Mouse (Mus musculus) left cerebral cortex, postnatal 4 days (tissue): ENCODE results near the gene Gas2. TPM values are rescaled to one million over a fixed set of nuclear protein-coding genes. Genes with fewer than 3 reads are reported as not detected.

Experiments used
- DNase-seq: peaks from one replicate; pipeline ENCODE4 v3.0.0-alpha.2; 2022
- intact Hi-C: fragments of 180-260 bp; cut with DNase I; formaldehyde crosslinking; loops from one replicate; pipeline ENCODE4 v1.15.1; 2025
- total RNA-seq, 2 experiments: library from RNA; stranded (reverse); gene quantifications; 2 replicates each; pipeline ENCODE4 v1.2.3; 2021

The Gas2 gene
- total RNA-seq, 2 experiments from 2014 or later: 10.5 to 13.5 TPM

DNA sequence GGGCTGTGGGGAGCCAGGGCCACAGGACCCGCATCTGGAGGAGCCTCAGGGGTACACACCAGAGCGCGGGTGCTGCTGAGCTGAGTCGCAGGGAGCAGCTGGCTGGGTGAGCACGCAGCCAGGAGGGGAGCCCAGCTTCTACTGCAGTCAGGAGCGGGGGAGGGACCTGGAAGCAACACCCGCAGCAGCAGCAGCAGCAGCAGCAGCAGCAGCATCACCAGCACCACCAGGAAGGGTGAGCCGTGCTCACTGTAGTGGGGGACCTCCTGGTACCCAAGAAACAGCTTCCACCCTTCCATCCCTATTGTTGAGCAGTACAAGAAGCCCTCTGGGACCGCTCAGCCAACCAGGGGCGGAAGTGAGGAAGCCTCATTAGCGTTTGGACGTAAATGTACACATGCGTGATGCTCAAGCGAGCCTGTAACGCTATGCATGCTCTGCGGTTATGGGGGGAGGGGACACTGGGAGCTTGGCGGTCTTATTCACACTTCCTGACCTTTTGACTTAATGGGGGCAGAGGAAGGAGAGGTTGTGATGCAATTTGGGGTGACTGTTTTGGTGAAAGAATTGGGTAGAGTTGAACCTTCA lies 17.4 kb downstream of the Gas2 start:
- peak; percentile 32 for DNase-seq
- intact Hi-C loops: loop anchor here (5.0 kb wide), 1 partner anchor 93 kb away; no protein-coding TSS in a partner anchor

DNA sequence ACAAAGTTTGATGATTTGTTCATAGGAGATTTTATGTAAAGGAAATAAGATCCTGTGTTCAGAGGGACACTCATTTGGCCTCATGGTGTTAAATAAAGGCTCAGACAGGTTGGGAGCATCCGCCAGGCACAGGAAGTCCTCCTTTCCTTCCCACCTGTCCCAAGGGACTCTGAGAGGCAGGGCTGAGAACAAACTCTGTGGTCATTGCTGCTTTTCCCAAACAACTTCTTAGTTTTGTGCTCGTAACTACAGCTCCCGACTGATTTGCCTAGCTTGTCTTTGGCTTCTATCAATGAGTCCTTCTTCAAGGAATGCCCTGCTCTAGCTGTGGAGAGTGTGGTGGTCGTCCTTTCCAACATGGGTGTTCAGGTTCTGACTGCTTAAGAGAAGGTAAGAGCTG lies 18.3 kb downstream of the Gas2 start:
- intact Hi-C loops: no loop called here
- DNase-seq: no peak

DNA sequence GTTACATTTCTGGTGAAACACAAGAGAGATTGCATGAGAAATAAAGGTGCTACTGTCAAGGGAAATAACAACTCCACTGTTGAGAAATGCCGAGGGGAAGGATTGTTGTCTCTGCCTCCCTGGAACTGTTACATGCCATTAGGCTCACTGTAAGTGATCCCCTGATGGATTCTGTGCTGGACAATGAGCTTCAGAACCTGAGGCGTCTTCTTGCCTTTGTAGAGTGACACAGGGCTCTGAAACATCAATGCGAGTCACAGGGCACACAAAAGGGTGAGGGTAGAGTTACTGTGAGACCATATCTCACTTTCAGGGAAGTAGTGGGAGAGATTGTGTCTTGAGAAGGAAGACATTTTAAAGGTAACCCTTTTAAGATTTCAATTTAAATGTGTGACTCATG lies 23.5 kb downstream of the Gas2 start:
- intact Hi-C loops: no loop called here
- DNase-seq: no peak

DNA sequence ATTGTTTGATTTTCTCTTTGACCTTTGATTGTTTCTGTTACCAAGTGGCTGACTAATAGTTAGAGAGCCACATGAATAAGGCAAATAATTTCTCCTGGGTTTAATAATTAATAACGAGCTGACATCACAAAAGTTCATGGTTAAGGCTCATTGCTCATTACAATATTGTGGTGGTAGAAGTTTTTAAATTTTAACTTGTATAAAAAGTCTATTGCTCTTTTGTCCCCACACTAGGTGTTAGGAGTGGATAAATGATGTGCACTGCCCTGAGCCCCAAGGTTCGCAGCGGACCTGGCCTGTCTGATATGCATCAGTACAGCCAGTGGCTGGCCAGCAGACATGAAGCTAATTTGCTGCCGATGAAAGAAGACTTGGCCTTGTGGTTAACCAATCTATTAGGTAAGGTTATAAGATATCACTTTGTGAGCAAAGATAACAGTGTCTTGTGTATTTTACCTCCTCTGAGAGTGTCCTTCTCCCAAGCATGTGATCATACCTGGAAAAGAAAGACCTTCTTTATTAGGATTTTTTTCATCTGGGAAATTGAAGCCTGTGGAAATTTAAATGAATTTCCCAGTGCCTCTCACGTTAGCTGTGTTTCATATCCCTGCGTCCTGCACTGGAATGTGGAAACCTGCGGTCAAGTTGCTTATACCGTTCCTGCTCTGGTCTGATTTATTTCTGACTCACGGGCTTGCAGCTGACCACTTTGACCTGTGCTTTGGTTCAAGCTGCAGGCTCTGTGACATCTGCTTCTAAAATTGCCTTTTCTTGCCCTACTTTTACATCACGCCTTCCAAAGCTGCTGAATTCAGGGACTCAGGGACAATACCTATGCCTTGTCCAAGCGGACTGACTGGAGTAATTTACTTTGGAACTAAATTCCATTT lies 26.1 kb downstream of the Gas2 start:
- intact Hi-C loops: no loop called here
- no peak for DNase-seq

DNA sequence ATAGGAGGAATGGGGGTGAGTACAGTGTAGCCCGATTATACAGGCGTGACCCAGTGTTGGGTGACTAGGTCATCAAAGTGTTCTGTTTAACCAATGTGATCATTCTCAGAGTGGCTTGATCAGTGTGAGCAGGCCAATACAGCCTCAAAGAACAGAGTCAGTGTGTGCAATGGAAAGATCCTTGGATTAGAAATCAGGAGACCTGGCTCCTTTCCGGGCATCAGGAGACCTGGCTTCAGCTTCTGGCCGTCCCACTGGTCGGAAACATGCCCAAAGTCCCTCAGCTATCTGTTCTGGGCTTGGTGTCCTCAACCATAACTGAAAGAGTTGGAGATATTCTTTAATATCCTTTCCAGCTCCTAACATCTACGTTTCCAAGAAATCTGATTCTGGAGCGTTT lies 27.8 kb downstream of the Gas2 start:
- DNase-seq: no peak
- intact Hi-C loops: no loop called here

DNA sequence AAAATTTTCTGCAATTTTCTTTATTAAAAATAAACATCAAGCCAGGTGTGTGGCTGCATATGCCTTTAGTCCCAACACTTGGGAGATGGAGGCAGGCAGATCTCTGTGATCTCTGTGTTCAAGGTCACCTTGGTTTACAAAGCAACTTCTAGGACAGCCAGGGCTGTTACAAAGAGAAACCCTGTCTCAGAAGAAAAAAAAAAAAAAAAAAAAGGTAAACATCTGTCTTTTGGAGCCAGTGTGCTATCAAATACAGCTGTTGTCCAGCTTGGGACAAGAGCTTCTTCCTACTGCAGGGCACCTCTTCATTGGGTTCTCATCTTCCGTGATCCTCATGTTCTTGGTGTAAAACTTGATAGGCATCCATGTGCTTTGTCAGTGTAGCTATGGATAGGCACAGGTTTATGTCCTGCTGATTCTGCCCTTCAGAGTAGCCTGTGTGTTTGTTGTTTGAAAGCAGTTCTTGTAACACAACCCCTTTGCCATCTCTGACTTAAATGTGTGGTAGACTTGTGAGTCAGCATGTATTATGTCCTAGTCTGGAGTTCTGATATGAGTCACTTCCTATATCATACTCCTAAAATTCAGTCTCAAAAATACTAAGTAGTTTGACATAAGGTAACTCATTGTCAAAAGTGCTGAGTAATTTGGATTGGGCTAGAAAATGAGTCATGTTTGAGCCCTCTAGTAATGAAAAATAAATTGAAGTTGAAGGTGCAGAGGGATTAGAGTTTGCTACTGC lies 30.6 kb downstream of the Gas2 start:
- intact Hi-C loops: no loop called here
- no peak for DNase-seq

DNA sequence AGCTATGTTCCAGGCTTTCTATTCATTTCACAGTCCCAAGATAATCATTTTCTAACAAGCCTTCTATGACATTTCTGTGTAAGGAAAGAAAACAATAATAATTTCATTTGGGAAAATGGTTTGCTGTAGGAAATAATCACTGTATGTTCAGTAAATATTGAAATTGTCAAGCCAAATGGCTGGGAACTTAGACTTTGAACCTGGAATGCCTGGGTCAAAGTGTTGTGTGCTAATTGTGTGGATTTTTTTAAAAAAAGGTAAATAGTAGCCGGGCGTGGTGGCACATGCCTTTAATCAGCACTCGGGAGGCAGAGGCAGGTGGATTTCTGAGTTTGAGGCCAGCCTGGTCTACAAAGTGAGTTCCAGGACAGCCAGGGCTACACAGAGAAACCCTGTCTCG lies 31.2 kb downstream of the Gas2 start:
- DNase-seq: no peak
- intact Hi-C loops: no loop called here

DNA sequence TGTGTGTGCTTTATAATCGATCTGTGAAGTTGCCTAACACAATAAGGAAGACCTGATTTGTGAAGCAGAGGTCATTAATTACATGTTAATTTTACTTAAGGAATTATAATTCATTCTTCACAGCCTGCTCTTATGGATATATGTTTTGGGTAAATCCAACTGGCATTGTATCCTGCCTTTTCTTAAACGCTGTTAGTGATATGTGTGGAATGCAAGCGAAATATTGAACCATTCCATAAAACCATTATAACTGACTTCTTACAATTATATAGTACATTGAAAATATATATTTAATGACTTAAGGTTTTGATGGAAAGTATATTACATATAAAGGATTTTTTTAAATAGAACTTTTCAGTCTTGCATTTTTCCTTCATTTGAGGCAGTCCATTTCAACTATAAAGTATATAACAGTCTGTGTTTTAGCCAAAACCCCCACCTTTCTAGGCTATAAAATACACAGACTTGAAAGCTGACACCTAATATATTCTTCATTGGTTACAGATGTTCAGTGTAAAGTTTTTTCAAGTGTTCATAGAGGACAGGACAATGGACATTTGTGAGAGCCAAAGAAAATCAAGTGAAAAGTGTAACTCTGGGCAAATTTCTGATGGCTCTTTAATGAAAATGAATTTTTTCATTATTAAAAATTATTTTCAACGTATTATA lies 32.5 kb downstream of the Gas2 start:
- intact Hi-C loops: no loop called here
- no peak for DNase-seq

DNA sequence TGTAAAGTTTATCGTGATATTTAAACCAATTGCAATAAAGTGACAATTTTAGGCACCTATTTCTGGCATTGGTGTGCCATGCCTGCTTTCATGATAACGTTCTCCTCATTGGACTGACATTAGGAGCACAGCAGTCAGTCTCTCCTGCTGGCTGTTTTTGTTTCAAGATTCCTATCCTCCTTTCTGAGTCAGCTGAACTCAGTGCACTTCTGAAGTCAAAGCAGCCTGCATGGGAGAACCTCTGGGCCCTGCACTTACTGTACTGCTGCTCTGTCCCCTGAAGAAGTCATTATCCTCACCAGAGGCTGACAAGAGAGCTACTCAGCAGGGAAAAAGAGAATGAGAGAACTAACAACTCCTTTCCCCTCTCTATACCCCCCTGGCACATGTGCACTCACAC lies 33.1 kb downstream of the Gas2 start:
- intact Hi-C loops: no loop called here

DNA sequence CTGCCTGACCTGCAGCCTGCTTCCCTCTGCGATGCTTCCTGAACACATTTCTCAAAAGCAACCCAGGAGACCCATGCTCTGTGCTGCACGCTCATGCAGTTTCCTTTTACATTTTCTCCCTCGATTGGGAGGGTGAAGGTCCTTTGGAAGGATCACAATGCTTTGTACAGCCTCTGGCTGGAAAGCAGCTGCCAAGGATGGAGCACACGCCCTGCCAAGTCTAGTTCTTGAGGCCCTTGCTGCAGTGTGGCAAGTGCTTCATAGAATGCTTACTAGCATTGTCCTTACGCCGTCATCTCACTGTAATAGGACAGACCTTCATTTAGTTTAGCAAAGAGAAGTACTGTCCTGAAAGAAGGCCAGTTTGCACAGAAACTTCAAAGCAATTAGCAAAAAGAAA lies 37.3 kb downstream of the Gas2 start:
- no peak for DNase-seq
- intact Hi-C loops: no loop called here

More for the DNA sequence above, 33.1 kb downstream of the Gas2 start:
- no peak for DNase-seq

DNA sequence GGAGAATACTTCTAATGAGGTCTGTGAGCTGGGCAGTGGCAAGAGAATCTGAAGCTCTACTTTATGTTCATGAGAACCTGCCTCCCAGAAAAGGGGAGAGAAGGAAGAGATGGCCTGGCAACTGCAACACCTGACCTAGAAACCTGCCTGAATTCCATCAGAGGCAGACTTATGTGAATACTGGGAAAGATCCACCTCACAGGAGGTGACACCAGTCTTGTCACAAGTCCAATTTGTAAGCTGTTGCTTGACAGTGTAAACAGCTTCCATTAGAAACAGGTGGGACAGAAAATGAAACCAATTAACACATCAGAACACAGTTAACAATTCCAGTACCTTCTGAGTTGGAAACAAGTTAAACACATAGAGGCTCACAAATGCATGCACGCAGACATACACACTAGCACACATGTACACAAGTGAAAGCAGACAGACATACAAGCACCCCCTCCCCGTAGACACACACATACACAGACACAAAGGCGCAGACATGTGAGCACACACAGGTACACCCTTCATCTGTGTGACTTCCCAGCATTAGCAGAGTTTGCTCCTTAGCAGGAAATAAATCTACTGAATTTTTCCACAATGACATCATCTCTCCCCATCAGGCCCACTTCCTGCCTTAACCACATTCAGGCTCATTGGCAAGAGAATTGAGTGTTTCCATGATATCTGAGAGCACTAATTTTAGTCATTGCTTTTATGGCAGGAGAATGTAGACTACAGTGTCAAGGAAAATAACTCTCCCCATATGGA lies 51.7 kb downstream of the Gas2 start:
- intact Hi-C loops: no loop called here
- no peak for DNase-seq

DNA sequence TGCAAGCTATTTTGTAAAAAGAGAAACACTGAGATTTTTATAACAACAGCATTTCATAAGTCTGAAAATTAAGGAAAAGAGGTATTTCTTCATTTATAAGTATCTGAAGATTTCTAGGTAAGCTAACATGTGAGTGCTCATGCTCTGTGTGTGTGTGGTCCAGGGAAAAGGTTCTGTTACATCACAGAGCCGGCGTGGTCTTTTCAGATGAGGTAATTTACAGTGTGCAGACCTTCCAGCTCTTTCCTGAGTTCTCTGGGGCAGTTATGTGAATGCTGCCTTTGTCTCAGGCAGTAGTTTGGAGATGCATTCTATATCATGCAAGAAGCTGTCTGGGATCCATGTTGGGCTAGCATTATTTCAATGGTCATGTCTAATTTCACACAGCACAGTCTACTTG lies 52.3 kb downstream of the Gas2 start:
- intact Hi-C loops: no loop called here

DNA sequence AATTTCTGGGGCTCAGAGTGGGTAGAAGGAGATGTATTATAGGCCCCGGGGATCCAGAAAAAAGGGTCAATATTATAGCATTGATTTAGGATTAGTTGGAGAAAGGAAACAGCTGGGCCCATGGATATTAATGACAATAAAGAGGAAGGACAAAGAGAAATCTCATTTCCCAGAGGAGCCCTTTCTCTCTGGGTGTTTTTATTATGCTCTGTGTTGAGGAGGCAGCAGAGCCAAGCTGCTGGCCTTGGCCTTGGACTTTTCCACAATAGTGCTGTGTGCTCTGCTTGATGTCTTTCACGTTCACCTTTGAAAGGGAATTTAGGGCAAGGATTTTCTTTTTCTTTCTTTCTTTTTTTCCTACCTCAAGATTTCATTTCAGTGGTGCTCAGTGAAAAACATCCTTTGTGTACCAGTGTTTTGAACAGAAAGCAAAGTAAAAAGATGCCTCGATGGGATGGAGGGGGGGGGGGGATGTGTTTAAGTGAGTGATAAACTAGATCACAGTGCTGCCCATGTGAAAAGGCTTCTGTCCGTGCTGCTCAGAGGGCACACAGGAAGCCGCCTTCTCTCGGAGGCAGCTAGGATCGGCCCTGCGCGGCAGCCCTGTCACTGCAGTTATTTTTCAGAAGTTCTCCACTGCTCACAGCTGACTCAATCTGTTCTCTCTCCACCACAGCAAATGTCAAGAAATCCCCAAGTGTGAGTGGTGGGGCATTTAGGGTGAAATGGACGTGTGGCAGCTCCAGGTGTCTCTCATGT lies 67.1 kb downstream of the Gas2 start:
- intact Hi-C loops: no loop called here
- DNase-seq: peak; percentile 1

More for the DNA sequence above, 52.3 kb downstream of the Gas2 start:
- DNase-seq: no peak

DNA sequence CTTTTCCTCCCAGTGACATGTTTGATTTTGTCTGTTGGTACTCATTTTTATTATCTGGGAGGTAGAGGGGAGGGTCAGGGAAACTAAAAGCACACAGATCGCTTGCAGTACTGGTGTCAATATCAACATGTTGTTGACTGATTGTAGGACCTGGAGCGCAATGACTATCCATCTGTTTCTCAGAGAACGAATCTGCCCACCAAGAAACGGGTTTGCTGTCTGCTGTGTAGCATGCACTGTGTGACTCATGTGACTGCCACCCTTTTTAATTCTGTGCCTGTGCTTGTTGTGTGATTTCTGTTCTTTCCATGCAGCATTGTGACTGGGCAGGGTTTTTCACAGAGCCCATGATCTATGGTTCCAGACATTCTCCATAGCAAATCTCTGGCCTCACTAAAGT lies 69.4 kb downstream of the Gas2 start:
- DNase-seq: no peak
- intact Hi-C loops: no loop called here

DNA sequence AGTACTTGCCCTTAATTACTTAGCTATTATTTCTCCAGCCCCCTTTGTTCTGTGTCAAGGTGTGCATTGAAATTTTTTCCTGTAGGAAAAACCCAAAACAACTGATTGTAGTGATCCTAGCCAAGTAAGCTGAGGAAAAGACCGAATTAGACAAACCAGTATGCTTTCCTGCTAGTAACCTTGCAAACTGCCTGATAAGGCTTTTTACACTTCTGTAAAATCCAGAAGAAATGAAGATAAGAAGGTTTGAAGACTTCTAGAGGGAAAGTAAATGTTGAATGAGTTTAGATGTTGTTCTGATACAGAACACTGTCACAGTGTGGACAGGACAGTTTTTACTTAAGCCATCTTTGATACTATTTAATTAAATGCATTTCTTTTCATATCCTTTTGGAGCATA lies 75.5 kb downstream of the Gas2 start:
- DNase-seq: no peak
- intact Hi-C loops: no loop called here

DNA sequence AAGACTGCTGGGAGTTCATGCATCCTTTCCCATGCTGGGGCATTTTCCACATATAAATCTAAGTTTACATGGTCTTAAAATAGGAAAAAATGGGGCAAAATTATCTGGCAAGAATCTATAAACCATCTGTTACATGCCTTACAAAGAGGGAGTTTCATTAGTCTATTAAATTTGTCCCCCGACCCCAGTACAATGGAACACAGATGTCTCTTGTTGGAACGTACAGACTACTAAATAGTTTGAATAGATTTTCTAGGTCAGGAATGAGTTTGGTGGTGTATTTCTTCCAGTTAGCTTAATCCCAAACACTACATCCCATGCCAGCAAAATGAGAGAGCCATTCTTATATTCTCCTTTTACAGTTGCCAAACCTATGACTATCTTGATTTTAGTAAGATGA lies 78.6 kb downstream of the Gas2 start:
- intact Hi-C loops: no loop called here
- no peak for DNase-seq

DNA sequence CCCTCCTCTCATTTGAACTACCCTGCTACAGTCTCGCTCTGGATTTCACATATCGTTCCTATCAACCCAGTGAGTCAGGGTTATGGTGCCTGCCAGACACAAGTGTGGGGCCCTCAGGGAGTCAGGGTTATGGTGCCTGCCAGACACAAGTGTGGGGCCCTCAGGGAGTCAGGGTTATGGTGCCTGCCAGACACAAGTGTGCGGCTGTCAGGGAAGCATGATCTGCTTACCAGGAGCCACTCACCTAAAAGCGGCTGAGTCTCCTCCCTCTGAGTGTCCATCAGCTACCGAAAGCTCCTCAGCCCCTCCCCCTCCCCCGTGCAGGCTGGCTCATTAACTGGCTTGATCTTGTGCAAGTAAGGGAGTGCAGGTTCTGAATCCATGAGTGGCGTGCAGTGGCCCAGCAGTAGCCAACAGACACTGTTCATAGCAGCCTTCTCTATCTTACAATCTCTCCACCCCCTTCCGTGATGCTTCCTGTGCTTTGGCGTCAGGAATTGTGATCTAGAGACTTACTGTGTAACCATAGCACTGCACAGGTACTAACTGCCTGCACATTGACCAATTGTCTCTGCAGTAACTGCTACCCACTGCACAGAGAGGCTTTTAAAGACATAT lies 93.7 kb downstream of the Gas2 start:
- DNase-seq: peak; percentile 7
- intact Hi-C loops: no loop called here

DNA sequence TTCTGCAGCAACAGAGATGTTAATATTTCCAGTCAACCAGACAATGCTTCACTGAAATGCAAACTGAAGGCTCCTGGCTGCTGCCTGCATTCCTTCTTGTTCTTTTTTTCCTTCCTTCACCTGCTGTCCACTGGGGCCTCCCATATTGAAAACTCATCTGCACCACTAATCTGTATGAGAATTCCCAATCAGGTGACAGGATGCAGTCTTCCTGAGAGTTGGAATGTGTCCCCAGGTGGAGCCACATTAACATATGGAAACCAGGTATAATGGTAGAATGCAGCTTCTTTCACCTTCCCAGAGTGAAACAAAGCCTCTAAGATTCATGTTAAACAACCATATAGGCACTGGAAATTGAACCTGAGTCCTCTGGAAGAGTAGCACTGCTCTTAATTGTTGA lies 96.0 kb downstream of the Gas2 start:
- intact Hi-C loops: no loop called here
- DNase-seq: no peak

DNA sequence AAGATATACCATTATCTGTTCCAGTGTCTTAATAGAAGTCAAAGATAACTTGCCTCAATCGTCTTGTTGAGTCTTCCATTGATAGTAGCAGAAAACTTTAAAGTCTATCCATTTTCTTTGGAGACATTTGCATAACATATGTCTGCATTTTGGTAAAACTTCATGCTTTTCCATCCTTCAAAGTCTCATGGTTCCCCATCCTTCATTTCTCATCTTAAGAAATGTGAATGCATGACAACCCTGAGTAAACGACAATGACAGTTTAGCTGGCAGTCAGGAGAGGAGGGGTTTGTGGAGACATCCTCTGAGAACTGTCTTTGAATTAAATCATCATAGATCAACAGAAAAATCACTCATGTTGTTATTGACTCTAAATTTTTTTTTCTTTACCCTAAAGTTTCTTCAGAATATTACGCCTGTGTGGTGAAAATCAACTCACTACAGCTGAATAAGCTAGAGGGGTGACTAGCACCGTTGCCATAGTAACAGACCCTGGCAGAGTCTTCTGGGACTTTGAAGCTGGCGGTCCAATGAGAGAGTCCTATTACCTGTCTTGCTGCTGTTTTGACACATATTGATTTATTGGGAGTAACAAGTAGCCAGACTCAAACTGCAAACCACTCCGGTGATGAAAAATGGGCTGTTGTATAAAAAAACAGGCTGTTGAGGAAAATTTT lies 99.0 kb downstream of the Gas2 start:
- DNase-seq: no peak
- intact Hi-C loops: no loop called here
